Mouse (Mus musculus) embryo, embryonic 10.5 days (tissue): ENCODE results near the gene Ccdc124.

ENCODE experiments used
- DNase-seq: peaks from one replicate; pipeline ENCODE4 v3.0.0-alpha.2; 2015; ENCODE audit warnings: low spot score

Ccdc124 gene

GRCm38 (mm10) chr8:70873364-70873985 is at the start of gene Ccdc124:
Gene Ccdc124 (minus strand): TSS chr8:70873935.
- DNase-seq = peak; percentile 95

GRCm38 (mm10) chr8:70920049-70920922 is 46.6 kb upstream of the Ccdc124 start:
- no peak for DNase-seq

- DNase-seq = no peak
These were observed 41.0 kb upstream of the Ccdc124 start for GRCm38 (mm10) chr8:70914704-70915103.

DNA sequence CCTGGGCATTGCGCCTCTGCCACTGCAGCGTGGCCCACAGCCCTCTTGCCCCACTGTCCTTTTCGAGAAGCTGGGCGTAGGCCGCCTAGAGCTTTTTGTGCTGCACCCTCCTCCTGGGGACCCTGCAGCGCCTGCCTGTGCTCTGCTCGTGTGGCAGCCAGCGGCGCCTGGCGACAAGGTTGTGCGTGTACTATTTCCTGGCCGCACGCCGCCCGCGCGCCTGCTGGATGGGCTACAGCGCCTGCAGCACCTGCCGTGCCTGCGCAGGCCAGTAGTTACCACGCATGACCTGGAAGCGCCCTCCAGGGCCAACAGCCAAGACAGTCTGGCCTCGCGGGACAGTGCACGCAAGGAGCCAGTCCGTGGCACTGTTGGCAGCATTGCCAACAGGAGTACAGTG is 39.8 kb upstream of the Ccdc124 start:
- DNase-seq = no peak

GRCm38 (mm10) chr8:70912955-70913354 is 39.2 kb upstream of the Ccdc124 start:
- no peak for DNase-seq

GRCm38 (mm10) chr8:70911596-70911995 is 37.9 kb upstream of the Ccdc124 start:
- no peak for DNase-seq

DNA sequence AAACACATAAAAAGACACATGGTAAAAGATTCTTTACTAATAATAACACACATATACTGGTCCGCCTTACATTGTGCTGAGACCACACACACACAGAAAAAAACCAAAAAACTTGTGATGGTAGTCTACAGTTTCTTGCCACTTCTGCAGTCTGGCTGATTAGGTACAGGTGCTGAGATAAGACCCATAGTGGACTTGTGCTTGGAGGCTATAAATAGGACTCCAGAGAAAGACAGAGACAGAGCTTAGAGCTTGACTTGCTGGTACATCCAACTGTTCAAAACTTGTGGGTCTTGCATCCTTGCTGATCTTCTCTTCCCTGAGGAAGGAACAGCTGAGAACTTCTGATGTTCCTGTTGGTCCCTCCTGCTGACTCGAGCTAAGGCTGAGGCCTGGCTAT is 33.8 kb upstream of the Ccdc124 start:
- no peak for DNase-seq

GRCm38 (mm10) chr8:70905831-70906736 is 32.3 kb upstream of the Ccdc124 start, which contains the start of gene Map1s:
Gene Map1s (plus strand): TSS chr8:70905932.
- DNase-seq = peak; percentile 96

DNA sequence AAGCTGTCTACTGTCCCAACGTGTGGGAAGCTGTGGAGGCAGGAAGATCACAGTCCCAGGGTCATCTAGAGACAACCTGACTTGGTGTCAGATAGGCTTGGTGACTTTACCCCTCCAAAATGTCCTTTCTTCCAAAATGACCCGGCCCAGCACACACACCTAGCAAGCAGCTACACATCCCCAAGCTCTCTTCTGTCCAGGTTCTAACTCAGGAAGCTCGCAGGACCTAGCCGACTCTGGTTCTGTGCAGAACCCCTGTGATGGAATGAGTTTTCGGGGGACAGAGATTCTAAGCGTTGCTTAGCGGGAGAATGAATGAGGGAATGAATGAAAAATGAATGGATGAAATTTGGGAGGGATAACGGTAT is 31.7 kb upstream of the Ccdc124 start:
- DNase-seq = no peak

GRCm38 (mm10) chr8:70904532-70904931 is 30.8 kb upstream of the Ccdc124 start:
- DNase-seq = no peak

DNA sequence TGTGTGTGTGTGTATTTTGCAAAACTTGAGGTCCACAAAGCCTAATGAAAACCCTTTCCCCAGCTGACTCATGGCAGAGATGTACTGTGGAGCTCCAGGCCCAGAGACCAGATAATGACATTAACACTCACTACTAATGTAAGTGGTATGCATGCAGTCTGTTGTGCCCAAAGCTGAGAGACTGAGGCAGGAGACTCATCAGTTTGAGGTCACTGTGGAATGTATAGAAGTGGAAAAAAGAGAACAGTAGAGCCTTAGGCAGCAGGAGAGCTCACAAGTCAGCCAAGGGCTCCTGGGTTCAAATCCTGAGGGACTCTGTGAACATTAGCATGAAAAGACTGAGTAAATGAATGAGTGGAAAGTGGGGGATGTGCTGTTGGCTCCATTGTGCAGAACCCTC is 29.8 kb upstream of the Ccdc124 start:
- no peak for DNase-seq

DNA sequence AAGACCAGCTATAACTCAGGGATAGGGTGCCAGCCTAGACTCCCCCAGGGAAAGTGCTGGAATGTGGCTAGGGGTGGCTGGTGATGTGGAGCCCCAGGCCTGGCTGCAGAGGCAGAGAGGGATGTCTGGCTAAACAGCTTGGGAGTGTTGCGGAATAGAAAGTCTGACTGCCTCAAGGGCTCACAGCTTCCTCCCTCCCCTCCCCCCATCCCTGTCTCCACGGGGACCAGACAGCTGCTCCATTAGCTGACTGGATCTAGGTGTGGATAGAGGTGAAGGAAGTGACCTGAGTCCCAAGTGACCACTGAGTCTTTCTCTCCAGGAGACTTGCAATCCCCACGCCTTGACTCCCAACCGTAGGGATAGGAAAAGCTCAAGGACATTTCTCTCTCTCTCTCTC is 29.4 kb upstream of the Ccdc124 start:
- no peak for DNase-seq

GRCm38 (mm10) chr8:70902211-70902610 is 28.5 kb upstream of the Ccdc124 start:
- DNase-seq = no peak

DNA sequence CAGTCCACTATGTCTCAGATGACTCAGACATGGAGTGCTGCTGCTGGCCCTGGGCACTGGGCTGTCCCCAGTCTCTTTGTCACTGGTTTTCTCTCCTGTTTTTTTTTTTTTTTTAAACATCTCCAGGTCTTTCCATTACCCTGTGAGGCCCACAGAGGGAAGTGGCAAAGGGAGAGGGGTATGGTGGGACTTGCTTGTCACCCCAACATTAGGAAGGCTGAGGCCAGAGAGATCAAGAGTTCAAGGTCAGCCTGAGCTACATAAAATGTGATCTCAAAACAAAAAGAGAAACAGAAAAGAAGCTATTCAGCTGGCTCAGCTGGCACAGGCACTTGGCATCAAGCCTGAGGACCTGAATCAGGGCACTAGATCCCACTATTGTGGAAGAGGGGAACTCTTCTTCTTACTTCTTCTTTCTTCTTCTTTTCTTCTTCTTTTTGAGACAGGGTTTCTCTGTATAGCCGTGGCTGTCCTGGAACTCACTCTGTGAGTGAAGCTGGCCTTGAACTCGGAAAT is 27.2 kb upstream of the Ccdc124 start:
- no peak for DNase-seq

- no peak for DNase-seq
These were observed 25.5 kb upstream of the Ccdc124 start for GRCm38 (mm10) chr8:70899226-70899625.

DNA sequence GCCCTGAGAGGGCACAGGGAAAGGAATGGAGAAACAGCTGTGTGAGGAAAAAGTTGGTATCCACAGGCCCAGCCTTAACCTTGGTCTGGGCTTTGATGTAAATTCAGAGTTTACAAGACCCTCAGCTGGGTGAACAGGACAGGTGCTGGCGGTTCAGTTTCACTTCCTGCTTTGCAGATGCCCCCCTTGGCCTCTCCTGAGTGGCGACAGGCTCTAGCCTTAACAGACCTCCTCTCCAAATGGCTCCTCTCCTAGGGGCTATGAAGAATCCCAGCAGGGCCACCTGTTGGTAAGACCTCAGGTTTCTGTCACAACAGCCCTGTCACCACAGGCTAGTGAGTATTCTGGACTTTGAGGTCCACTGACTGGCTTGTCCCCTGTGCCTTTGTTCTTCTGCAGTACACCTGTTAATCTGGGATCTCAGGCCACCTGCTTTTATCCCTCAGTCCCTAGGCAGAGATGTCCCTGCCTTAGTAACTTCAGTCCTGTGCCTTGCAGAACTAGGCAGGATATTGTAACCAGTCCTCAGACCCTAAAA is 25.0 kb upstream of the Ccdc124 start:
- no peak for DNase-seq

DNA sequence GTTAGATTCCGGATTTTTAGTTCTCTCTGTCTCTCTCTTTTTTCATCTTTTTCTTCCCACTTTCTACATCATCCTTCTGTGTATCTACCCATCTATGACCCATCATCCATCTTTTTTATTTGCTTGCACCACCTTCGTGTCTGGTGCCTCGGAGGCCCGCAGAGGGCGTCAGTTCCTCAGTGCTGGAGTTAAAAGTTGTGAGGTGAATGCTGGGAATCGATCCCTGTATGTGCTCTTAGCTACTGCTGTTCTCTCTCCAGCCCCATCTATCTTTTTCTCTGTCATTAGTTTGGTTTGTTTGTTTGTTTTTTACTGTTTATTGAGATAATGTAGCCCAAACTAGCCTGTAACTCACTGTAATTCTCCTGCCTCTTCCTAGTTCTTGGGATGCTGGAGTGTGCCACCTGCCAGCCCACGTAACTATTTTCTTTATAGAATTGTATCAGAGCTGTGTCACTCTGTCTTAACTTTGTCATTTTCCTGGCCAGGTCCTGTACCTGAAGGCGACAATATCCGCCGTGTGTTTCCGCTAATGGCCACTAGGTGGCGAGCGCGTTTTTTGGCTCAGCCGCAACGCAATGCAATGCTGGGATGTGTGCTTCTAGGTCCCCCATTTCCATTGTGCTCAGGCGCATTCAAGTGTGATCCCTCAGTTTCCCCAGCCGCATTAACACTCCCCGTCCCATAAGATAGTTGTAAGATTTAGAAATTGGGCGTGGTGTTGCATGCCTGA is 24.1 kb upstream of the Ccdc124 start:
- peak; percentile 93 for DNase-seq

DNA sequence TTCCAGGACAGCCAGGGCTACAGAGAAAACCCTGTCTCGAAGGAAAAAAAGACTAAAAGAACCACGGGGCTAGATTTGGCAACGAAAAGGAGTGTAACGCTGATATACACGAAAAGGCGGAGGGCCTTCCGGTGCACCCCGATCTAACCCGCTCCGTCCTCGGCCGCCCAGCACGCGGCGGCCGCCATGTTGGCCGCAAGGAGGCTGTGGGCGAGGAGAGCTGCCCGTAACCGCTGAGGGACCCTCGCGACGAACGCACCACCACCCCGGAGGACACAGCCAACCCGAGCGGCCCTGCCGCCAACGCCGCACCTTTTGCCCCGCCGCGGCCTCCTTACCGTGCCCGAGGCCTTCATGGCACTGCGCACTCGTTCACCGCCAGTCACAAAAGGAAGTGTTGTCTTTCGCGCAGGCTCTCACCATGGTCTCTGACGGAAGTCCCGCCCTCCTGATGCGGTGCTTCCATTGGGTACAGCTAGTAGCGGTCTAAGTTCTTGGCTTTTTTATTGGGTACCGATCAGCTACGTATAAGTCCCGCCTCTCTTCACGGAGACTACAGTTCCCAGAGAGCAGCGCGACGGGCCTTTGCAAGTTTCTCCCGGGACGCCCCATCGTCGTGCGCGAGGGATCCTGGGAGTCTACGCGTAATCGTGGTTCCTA is 23.4 kb upstream of the Ccdc124 start, which contains the start of gene Rpl18a:
TSS of gene Rpl18a (minus strand) at position 392 of the 660 bp plus-strand sequence.
- DNase-seq = peak; percentile 99

DNA sequence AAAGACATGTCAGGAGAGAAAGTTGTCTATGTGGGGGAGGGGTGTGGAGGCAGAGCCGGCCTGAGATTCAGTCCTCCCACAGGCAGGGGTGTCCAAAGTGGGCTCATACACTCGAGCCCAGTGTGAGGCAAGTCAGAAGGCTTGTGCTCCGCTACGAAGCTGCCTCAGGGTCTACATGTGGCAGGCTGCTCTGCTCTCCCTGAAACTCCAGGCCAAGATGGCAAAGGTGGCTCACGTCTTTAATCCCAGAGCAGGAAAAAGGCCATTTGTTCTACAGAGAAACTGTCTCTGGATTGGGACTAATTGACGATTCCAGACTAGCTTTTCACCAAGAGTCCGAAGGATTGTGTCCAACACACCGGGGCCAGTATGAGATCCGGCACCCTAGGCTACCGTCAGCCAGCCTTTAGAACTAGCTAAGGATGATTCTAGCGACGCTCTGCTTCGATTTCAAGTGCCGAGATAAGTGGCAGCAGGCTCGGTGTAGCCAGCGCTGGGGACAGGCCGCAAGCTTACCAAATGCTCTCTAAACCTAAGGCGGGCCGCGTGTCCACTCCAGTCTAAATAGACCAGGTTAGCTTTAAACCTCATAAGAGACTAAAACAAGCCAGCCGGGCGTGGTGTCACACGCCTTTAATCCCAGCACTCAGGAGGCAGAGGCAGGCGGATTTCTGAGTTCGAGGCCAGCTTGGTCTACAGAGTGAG is 22.7 kb upstream of the Ccdc124 start:
- DNase-seq = no peak
